Mouse (Mus musculus) limb, embryonic 15.5 days (tissue): ENCODE data around the gene Syap1. TPM values are rescaled to one million over a fixed set of nuclear protein-coding genes. Genes with fewer than 3 reads are reported as not detected.

Source experiments
- ATAC-seq: fragments of 200-750 bp; cut with Nextera tagmentation; 2 replicates; pipeline ENCODE4 v1.8.0; 2017; ENCODE audit warnings: low read depth, moderate TSS enrichment; ENCODE audit not compliant: insufficient number of reproducible peaks, low FRiP score, low TSS enrichment
- H3K27ac ChIP-seq: fragments of 300-500 bp; sonication (generic); 2 replicates; pipeline ENCODE4 v1.5.1; 2015; ENCODE audit warnings: moderate library complexity, mild to moderate bottlenecking, inconsistent platforms
- H3K27me3 ChIP-seq: fragments of 300-500 bp; sonication (generic); 2 replicates; pipeline ENCODE4 v1.6.1; 2015; ENCODE audit warnings: inconsistent platforms
- H3K36me3 ChIP-seq: fragments of 300-500 bp; sonication (generic); 2 replicates; pipeline ENCODE4 v1.6.1; 2015; ENCODE audit warnings: inconsistent platforms
- H3K4me1 ChIP-seq: fragments of 300-500 bp; sonication (generic); 2 replicates; pipeline ENCODE4 v1.6.1; 2015; ENCODE audit warnings: inconsistent platforms
- H3K4me2 ChIP-seq: fragments of 300-500 bp; sonication (generic); 2 replicates; pipeline ENCODE4 v1.6.1; 2015; ENCODE audit warnings: mild to moderate bottlenecking, inconsistent platforms
- H3K4me3 ChIP-seq: fragments of 300-500 bp; sonication (generic); 2 replicates; pipeline ENCODE4 v1.5.1; 2015; ENCODE audit warnings: mild to moderate bottlenecking, inconsistent platforms
- H3K9ac ChIP-seq: fragments of 300-500 bp; sonication (generic); 2 replicates; pipeline ENCODE4 v1.6.1; 2015; ENCODE audit warnings: inconsistent platforms
- H3K9me3 ChIP-seq: fragments of 300-500 bp; sonication (generic); 2 replicates; pipeline ENCODE4 v1.6.1; 2016; ENCODE audit warnings: inconsistent platforms
- WGBS: fragments of 180-500 bp; shearing (Covaris S2); methylation state at CpG from one replicate; pipeline ENCODE4 v1.1.7; 2015; 5-methylcytosine and 5-hydroxymethylcytosine counted together
- microRNA counts: library from miRNA; unstranded; fragments of <30 nt; microRNA quantifications from one replicate; lab custom pipeline; 2016
- microRNA-seq: library from miRNA; unstranded; fragments of <30 nt; microRNA quantifications from one replicate; pipeline ENCODE4, GENCODE M21; 2016
- polyA plus RNA-seq: library from polyadenylated mRNA; unstranded; fragments of >200 nt; fragmentation: Nextera tagmentation; extraction: Ambion mirVana; gene quantifications from 2 replicates; pipeline ENCODE4 v1.2.1, GENCODE M21; 2015

The Syap1 gene
- polyA plus RNA-seq, 1 experiment from 2014 or later = 43.9 TPM

GRCm38 (mm10) chrX:162829203-162829708 lies 59.0 kb downstream of the Syap1 start, which contains the start of gene Txlng:
Gene Txlng, minus strand, starts transcription at chrX:162829454.
- Histone ChIP-seq H3K36me3 (no peaks in the 10 kb centered on the region), H3K9me3 (no peaks in the 10 kb centered on the region), H3K27me3 (peaks cover 5% of the 10 kb centered on the region; the same call in 1 of the 2 replicates), H3K9ac (peak within 1 kb of the TSS; percentile 44; the same call in 1 of the 2 replicates), H3K27ac (peak within 1 kb of the TSS; percentile 59), H3K4me2 (peak within 1 kb of the TSS; percentile 79), H3K4me1 (no peaks in the 10 kb centered on the region), H3K4me3 (peak within 1 kb of the TSS; percentile 57)
- ATAC-seq = peak; percentile 100
- WGBS = 19% methylated on average over 37 of the region's 37 CpGs

DNA sequence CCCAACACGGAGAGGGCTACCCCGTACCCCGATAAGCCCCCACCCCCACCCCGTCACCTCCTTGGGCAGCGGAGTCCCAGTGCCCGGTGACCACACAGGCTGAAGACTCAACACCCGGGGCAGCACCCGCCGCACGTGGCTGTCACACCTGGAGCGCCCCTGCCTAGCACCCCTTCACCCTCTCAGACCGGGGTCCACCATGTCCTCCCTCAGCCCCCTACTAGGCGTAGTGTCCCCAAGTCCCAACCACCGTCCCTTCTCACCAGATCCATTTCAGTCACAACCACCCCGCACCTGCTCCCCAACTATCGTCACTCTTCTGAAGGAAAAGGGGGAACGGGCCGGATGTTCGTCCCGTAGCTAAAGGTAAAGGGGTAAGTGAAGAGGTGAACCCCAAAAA lies 59.5 kb downstream of the Syap1 start:
- WGBS = 23% methylated on average over 20 of the region's 20 CpGs
- Histone ChIP-seq H3K4me1 (no peaks in the 10 kb centered on the region), H3K27me3 (peaks cover 5% of the 10 kb centered on the region; the same call in 1 of the 2 replicates), H3K4me2 (peak overlapping the region; percentile 79), H3K27ac (peak overlapping the region; percentile 59), H3K9ac (peak overlapping the region; percentile 44; the same call in 1 of the 2 replicates), H3K36me3 (no peaks in the 10 kb centered on the region), H3K4me3 (peak overlapping the region; percentile 57), H3K9me3 (no peaks in the 10 kb centered on the region)
- no peak for ATAC-seq

GRCm38 (mm10) chrX:162828016-162828415 lies 60.2 kb downstream of the Syap1 start:
- 50% methylated on average over 6 of the region's 6 CpGs for WGBS
- Histone ChIP-seq H3K27ac (no peak overlapping the region), H3K36me3 (no peaks in the 10 kb centered on the region), H3K4me1 (no peaks in the 10 kb centered on the region), H3K9me3 (no peaks in the 10 kb centered on the region), H3K9ac (no peak overlapping the region), H3K4me3 (peak overlapping the region; percentile 57), H3K4me2 (peak overlapping the region; percentile 79; the same call in 1 of the 2 replicates), H3K27me3 (peaks cover 5% of the 10 kb centered on the region; the same call in 1 of the 2 replicates)
- ATAC-seq = no peak

MicroRNAs within 50 kb of the gene (microRNA counts, 519-probe panel; counts per million panel counts)
- 1,665 counts per million, percentile 23 among the panel's probes with 10 or more counts for microRNA mmu-miR-3473 (lab: Ali Mortazavi, UCI)

Small RNA genes lying within 50 kb of the gene (microRNA-seq; reads per million reads assigned to microRNA genes)
- gene Mir3473a = not detected

Other genes with a start within 250 kb of the Syap1 start
- gene Reps2, start 244.8 kb downstream of the Syap1 start, polyA plus RNA-seq = 2.1 and 2.9 TPM in 2 replicates
- gene Rbbp7, start 128.0 kb downstream of the Syap1 start, polyA plus RNA-seq = 468 and 499 TPM in 2 replicates
- 11.9 and 12.7 TPM in 2 replicates for gene Txlng, start 59.0 kb downstream of the Syap1 start, polyA plus RNA-seq
- 80.8 and 84.0 TPM in 2 replicates for gene Ctps2, start 12.8 kb upstream of the Syap1 start, polyA plus RNA-seq
- gene S100g, start 76.2 kb upstream of the Syap1 start, polyA plus RNA-seq = 0.47 TPM in 1 of 2 replicates, not detected in the other